Mouse (Mus musculus): Measurements from ENCODE around the gene Cyp11a1.

GRCm38 (mm10) chr9:57961226-57961625 lies 45.0 kb upstream of the Cyp11a1 start:
- TF ChIP-seq CTCF (IDR thresholded peaks at IDR 0.05; ENCODE audit: extremely low read depth, insufficient read length, insufficient replicate concordance, low read depth, low read length) (no peak), POLR2A (IDR thresholded peaks at IDR 0.05; ENCODE audit: low read depth, low read length) (no peak)
